Mouse (Mus musculus) CD4-positive, CD25-positive, alpha-beta regulatory T cell, adult 2 months (primary cell): ENCODE measurements around the gene Vps33b.
A peak's percentile ranks its signal among the peaks of the same experiment; 100 is the strongest.

ENCODE experiments used
- DNase-seq: peaks from one replicate; pipeline ENCODE4 v3.0.0-alpha.2; 2012; ENCODE audit warnings: low read depth, low spot score

Vps33b gene

DNA sequence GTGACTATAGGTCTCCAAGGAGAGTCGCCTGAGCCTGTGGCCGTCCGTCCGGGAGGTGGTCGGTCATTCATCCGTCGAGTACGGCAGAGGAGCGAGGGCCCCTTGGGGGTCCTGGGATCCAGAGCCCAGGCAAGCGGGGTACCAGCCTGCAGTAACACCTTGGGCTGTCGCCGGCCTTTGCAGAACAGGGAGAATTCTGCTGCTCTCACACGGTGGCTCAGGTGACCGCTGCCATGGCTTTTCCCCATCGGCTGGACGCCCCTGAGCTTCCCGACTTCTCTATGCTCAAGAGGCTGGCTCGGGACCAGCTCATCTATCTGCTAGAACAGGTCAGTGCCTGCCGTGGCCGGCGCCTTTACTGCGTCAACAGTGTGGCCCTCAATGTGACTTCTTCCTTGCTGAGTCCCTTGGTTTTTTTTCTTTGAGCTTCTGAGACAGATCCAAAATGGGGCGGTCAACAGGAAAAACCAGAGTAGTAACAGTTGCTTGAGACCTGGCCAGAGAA lies 354 bp downstream of the Vps33b start:
- no peak for DNase-seq

DNA sequence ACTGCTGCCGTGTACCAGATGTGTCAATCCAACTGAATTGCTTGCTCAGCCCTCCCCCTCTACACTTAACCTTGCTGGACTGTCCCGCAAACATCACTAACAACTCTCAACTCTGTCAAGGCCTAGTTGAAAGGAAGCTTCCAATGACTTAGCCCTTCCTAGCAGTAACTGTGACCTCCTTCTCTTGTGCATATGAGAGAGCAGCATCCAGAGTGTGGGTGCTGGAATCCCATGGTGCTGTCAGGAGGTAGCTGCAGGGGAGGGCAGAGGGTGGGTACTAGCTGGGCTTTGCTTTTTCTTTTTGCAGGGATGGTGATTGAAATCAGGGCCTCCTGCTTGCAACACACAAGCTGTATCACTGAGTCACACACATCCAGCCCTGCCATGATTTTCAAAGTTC lies 4.0 kb downstream of the Vps33b start:
- DNase-seq: no peak

DNA sequence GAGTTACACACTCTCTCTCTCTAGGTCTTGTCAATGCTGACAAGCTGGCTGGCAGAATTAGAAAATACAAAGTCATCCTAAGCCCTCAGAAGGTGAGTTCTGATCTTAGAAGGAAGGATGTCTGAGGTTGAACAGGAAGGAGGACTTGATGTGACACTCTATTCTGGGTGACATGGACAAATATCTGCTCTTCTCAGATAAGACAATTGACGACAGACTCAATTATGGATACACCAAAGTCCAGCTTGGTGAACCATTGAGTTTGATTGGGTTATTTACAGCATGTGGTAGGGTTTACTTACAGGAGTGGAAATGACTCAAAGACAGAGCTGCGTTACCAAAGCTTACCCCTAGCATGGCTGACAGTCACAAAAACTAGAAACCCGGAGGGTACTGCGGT lies 6.9 kb downstream of the Vps33b start:
- DNase-seq: no peak

DNA sequence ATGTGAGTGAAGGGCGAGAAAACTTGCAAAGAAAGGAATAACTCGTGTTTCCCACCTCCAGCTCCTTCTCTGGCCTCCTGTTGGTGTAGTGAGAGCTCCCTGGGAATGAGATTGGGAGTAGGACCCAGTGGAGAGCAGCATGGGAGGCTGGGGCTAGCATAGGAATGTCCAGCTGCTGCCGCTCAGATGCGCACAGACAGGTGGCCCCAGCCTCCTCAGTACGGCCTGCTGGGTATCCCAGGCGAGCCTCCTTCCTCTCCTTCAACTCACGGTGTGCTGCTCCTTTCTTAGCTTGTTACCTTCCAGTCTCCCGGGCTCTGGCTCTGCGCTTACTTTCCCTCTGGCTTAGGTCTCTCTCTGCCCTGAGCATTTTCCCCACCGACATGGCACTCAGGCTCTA lies 10.6 kb downstream of the Vps33b start:
- no peak for DNase-seq

DNA sequence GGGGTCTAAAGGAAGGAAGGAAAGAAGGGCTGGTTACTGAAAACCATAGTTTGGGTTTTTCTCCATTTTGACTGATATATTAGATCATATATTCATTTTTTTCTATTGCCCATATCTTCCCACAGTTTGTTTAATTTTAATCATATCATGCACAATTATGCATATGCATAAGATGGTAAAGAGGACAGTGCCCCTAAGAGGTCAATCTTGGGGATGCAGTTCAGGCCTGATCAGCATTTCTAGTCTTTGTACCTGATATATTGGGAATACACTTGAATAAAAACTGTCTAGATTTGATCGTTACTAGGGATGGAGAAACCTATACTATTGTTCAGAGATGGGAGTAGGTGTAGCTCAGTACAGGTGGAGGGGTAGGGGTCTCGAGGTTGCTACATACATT lies 11.5 kb downstream of the Vps33b start:
- DNase-seq: peak; percentile 21

DNA sequence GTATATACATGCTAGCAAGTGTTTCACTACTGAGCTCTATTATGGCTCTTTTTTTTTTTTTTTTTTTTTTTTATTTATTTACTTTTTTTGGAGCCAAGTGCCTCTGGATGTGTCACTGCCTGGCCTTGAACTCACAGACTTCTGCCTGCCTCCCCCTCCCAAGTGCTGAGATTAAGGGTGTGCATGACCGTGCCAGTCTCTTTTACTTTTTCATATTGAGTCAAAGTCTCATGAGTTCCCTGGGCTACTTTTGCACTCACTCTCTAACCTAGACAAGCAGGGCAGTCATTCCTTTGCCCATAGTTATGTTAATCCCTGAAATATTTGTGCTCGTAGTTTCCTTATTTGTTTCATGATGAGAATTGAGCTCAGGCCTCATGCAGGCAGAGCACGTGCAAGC lies 12.2 kb downstream of the Vps33b start:
- no peak for DNase-seq

DNA sequence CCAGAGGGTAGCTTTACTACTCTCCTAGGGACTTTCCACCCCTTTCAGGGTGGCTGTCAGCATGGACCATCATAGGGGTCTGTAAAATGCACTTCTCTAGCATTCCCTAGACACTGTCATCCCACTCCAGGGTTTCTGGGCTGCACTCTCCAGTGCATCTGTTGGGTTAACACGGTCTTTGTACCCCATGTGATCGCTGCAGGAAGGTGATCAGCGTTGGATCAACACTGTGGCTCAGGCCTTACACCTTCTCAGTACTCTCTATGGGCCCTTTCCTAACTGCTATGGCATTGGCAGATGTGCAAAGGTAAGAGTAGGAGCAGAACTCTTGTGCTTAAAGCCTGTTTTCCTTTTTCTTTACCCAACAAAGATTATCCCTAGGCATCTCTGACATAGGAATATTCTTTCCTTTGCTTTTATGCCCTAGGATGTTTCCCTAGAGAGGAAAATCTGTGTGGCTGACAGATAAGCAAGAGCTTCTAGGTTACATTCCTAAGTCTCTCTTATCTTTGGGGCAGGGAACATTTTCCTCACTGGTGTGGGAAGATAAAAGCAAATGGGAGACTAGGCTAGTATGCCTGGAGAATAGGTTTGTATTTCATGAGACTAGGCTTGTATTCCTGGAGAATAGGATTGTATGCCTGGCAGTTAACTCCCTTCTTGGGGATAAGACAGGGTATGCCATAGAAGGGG lies 13.9 kb downstream of the Vps33b start:
- no peak for DNase-seq

DNA sequence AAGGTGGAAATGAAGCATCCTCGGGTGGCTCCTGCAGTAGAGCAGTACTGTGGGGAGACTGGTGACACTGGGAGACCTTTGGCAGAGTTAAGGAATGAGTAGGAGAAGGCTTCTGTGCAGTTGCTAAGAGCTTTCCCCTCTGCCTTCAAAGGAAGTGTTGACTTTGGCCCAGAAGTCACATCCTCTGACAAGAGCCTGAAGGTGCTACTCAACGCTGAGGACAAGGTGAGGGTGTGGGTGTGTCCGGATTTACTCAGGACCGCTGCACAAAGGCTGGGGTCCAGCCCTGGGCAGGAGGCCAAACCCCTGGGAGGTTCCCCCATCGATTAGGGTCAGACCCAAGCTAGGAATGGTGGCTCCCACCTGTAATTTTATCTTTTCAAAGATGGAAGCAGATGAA lies 14.9 kb downstream of the Vps33b start:
- DNase-seq: no peak

DNA sequence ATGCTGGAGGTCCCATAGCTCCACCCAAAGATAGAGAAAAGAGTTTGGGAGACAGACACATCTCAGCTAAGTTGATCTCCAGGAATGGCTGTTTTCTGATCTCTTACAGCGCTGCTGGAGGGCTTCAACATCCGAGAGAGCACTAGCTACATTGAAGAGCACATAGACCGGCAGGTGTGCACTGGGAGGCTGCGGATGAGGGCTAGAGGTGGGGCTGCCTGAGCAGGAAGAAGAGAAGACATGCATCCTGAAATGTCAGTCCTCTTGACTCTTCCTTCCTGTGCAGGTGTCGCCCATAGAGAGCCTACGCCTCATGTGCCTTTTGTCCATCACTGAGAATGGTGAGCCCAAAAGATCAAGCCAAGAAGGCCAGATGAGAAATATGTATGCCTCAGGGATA lies 16.3 kb downstream of the Vps33b start:
- DNase-seq: peak; percentile 18

DNA sequence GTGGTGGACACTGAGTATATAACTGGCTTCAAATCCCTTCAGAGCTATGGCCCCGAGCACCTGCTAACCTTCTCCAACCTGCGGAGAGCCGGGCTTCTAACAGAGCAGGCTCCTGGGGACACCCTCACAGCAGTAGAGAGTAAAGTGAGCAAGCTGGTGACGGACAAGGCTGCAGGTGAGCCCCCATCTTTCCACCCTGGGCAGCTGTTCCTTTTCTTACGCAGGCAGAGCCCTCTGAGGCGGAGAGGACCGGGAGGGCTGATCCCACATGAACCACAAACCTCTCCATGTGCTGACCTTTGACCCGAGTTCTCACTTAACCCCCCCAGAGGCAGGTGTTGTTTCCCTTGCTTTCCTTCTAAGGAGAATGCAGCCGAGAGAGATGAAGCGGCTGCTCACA lies 18.3 kb downstream of the Vps33b start:
- DNase-seq: no peak

DNA sequence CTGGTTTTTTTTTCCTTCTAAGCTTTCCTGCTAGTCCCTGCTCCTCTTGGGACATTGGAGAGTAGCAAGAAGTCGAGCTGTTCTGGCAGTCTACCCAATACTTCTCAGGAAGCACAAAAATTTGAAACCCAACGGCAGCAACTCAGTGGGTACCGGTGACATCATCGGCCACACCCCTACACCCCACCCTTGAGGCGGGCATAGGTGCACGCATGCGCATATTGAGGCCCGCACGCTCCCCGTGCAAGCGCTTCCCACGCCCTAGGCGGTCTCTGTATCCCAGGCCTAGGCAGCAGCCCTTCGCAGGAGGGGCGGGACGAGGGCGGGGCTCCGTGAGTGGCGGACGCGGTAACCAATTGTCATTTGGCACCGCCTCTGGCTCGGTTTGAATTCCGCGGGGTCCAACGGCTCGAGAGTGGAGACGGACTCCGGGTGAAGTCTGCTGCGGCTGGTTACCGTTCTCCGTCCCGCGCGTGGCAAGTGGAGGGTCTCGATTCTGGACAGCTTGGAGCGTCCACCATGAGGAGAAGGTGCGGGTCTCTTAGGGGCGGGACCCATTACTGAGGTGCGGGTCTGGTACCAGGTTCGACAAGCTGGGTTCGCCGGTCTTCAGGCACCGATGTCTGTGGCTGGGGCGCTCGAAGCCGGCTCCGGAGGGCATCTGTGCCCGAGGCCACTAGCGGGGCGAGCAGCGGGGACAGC lies 24.8 kb downstream of the Vps33b start, which contains the start of gene Prc1:
TSS of gene Prc1 (plus strand) at position 389 of the 702 bp plus-strand sequence.
- peak; percentile 99 for DNase-seq

DNA sequence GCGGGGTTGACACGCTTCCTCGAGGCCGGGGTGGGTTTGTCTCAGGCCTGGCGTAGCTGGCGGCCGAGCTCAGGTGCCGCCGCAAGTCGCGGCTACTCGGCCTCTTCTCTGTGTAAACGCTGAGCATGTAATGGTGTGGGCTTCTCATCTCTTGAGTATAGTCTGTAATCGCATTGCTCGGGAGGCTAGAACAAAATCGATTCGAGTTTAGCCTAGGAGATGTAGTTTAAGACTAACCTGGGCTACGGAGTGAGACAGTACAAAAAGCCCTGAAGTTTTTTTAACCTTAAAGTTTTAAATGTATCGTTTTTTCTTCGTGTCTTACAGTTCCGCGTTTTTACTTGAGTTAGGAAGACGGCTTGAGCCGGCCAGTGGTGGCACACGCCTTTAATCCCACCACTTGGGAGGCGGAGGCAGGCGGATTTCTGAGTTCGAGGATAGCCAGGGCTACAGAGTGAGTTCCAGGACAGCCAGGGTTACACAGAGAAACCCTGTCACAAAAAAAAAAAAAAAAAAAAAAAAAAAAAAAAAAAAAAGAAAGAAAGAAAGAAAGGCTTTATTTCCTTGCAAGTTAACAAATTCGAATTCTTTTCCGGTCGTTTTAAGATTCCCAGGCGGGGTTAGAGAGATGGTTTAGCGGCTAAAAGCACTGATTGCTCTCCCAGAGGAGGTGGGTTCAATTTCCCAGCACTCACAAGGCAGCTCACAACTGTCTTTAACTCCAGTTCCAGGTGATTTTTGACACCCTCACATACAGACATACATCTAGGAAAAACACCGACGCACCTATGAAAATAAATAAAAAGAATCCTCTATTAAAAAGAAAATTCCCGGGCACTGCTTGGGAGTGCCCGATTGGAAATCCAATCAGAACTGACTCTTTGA lies 25.6 kb downstream of the Vps33b start:
- no peak for DNase-seq

DNA sequence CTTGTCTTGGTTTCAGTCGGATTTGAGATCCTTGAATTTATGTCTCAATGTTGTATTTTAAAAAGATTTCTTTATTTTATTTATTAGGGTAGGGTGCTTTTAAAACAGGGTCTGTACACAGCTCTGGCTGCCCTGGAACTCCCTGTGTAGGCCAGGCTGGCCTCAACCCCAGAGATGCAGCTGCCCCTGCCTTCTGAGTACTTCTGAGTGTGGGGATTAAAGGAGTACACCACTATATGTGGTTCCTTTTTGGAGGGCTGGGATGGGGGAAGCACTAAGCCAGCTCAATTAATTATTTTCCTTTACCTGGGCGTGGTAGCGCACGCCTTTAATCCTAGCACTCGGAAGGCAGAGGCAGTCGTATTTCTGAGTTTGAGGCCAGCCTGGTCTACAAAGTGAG lies 27.0 kb downstream of the Vps33b start:
- DNase-seq: no peak

DNA sequence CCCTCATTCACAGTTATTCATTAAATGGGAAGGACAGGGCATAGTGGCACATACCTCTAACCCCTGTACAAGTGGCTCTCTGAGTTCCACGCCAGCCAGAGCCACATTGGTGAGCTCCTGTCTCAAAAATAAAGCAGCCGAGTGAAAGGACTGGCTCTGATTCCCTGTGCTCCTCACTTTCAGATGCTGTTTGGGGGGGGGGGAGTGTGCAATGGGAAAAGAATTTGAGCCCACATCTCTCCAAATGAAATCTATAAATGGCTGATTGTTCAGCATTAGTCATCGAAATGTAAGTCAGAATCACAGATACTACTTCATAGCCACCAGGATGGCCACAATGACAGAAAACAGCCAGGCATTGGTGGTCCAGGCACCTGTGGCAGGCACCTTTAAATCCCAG lies 27.6 kb downstream of the Vps33b start:
- DNase-seq: no peak

DNA sequence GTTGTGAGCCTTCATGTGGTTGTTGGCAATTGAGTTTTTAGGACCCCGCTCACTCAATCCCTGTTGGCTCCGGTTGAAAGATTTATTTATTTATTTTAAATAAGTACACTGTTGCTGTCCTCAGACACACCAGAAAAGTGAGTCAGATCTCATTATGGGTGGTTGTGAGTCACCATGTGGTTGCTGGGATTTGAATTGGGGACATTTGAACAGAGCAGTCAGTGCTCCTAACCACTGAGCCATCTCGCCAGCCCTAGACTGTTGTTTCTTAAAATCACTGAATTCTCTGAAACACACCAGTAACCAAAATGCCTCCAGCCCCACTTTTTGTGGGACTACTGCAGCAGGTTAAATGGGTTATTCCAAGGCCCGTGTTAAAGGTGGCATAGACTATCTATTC lies 29.3 kb downstream of the Vps33b start:
- no peak for DNase-seq

DNA sequence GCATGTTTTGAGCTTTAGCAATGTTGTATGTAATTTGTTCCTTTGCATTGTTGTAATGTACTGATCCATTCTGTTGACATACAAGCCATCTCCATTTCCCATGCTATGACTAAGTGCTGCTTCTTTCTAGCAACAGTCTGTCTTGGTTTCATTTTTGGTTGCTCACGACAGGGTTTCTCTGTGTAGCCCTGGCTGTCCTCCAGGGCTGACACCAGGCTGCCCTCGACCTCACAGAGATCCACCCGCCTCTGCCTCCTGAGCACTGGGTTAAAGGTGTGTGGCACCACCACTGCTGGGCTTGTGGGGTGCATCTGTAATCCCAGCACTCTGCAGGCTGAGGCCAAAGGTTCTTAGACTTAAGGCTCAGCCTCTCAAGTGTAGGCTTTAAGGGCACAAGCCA lies 30.1 kb downstream of the Vps33b start:
- DNase-seq: peak; percentile 42

DNA sequence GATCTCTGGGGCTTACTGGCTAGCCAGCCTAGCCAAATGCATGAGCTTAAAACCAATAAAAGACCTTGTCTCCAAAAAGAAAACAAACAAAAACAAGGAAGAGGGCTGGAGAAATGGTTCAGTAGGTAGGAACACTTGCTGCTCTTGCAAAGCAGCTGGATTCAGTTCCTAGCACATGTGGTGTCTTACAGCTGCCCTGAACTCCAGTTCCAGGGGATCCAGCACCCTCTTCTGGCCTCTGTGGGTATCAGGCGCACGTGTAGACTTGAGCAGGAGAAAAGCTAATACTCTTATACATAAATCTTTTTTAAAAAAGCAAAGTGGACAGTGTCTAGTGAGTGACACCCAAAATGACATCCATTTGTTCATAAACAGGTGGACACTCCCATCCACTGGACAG lies 32.1 kb downstream of the Vps33b start:
- peak; percentile 47 for DNase-seq

DNA sequence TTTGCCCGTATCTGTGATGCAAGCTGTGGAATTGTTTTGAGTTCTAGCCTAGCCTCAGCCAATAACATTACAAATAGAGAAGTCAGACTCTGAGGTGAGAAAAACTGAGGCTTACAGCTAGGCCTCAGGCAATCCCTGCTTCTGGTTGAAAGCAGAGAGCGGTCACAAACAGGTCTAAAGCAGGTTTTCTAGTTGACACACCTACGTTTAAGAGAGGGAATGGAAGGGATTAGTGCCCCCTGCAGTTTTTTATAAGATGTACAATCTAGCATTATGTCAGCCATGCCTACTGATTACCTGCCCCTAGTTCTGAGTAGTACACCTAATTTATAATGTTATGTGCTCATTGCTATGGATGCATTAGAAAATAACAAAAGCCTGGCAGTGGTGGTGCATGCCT lies 38.3 kb downstream of the Vps33b start:
- DNase-seq: peak; percentile 40

DNA sequence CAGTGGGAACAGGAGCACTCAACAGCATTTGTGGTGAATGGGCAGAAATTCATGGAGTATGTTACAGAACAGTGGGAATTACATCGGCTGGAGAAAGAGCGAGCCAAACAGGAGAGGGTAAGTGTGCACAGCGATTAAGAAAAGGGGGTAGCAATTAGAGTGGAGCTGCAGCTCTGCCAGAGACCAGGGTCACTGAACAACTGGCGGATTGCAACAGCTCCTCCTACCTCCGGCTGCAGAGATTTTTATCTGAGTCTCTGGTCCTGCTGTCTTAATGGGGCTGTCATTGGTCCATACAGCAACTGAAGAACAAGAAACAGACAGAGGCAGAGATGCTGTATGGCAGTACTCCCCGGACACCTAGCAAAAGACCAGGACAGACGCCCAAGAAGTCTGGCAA lies 41.3 kb downstream of the Vps33b start:
- no peak for DNase-seq

DNA sequence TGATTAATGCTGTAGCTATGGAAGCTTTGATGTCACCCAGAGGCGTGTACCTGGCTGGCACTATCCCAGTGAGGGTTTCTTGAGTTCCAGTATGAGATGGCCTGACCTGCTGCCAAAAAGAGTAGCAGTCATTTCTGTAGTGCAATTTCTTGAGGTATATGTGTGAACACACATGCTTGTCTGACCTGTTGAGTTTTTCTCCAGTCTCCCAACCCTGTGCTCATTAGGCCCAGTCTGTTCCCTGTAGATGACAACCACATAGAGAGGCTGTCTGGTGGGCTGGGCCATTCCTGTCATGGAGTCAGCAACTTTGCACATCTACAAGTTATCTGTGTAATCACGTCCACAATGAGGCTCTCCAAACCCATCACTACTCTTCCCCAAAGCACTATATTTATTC lies 46.3 kb downstream of the Vps33b start:
- DNase-seq: no peak

DNA sequence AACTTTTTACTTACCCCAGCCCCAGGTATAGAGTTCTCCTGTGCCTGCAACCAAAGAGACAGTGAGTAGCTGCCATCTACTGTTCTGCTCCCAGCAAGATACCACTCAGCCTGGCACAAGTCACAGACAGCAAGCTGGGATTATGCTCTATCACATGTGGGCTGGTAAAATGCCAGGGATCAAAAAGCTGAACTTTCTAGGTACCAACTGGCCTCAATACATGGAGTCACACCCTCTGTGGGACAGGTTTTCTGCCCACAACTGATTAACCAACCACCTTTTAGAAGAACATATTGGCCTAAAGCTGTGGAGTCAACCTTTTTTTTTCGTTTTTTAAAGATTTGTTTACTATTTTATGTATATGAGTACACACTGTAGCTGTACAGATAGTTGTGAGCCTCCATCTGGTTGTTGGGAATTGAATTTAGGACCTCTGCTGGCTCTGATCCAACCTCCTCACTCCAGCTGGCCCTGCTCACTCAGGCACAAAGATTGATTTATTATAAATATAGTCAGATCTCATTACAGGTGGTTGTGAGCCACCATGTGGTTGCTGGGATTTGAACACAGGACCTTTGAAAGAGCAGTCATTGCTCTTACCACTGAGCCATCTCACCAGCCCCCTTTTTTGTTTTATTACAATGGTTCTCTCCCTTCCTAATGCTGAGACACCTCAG lies 48.1 kb downstream of the Vps33b start:
- no peak for DNase-seq

DNA sequence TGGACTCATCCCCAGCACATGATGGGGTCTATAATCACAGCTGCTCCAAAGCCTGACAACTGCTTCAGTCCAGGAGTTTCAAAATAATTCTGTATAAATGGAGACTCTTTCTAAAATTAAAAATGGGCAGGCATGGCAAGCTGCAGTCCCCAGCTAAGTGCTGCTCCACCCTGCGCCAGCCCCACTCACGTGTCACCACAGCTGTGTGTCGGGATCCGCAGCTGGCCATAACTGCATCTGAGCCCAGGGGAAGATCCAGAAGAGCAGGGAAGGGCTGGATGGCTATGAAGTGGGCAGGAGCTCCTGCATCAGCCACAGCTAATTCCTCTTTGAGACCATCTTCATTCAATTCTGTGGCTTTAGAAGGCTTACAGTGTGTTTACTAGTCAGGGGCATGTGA lies 49.2 kb downstream of the Vps33b start:
- DNase-seq: no peak
